Mouse (Mus musculus): ENCODE measurements at regions not wholly inside any gene's neighbourhood (a gene's known extent, or its start where the extent isn't known, plus 50 kb on each side); places are given as distances from the start of the nearest gene placed in this dataset.

- Histone ChIP-seq H3K36me3 (no peaks in the 10 kb centered on the region), H3K27me3 (no peaks in the 10 kb centered on the region), H3K27ac (no peak overlapping the region), H3K9me3 (no peaks in the 10 kb centered on the region), H3K4me1 (replicated peaks) (peaks cover 2% of the 10 kb centered on the region; the same call in 1 of the 2 replicates), H3K9ac (replicated peaks) (no peak overlapping the region), H3K4me2 (replicated peaks) (no peak overlapping the region), H3K4me3 (replicated peaks) (no peak overlapping the region)
- no peak for ATAC-seq
Measured at GRCm38 (mm10) chr10:97064546-97064945, 414.9 kb upstream of the Dcn start.

- H3K4me2 ChIP-seq (replicated peaks): no peak overlapping the region
- ATAC-seq: no peak
- no peak overlapping the region for H3K9ac ChIP-seq (replicated peaks)
- H3K36me3 ChIP-seq: no peaks in the 10 kb centered on the region
- H3K27ac ChIP-seq: no peak overlapping the region
- no peaks in the 10 kb centered on the region for H3K4me1 ChIP-seq (replicated peaks)
- no peaks in the 10 kb centered on the region for H3K27me3 ChIP-seq
- no peak overlapping the region for H3K4me3 ChIP-seq (replicated peaks)
- no peaks in the 10 kb centered on the region for H3K9me3 ChIP-seq
- WGBS: 66% methylated on average over 5 of the region's 5 CpGs
Measured at GRCm38 (mm10) chr10:97078022-97078473, 401.4 kb upstream of the Dcn start.

GRCm38 (mm10) chr10:97079575-97079974 is 399.8 kb upstream of the Dcn start:
- Histone ChIP-seq H3K27me3 (no peaks in the 10 kb centered on the region), H3K4me2 (replicated peaks) (no peak overlapping the region), H3K9me3 (no peaks in the 10 kb centered on the region), H3K27ac (no peak overlapping the region), H3K4me3 (replicated peaks) (no peak overlapping the region), H3K36me3 (no peaks in the 10 kb centered on the region), H3K4me1 (replicated peaks) (no peaks in the 10 kb centered on the region), H3K9ac (replicated peaks) (no peak overlapping the region)
- ATAC-seq: no peak
- 81% methylated on average over 6 of the region's 6 CpGs for WGBS

GRCm38 (mm10) chr10:97087286-97087685 is 392.1 kb upstream of the Dcn start:
- no peak overlapping the region for H3K4me2 ChIP-seq (replicated peaks)
- ATAC-seq: no peak
- H3K27me3 ChIP-seq: no peaks in the 10 kb centered on the region
- 79% methylated on average over 5 of the region's 5 CpGs for WGBS
- H3K9ac ChIP-seq (replicated peaks): no peak overlapping the region
- H3K4me1 ChIP-seq (replicated peaks): no peaks in the 10 kb centered on the region
- H3K9me3 ChIP-seq: no peaks in the 10 kb centered on the region
- H3K36me3 ChIP-seq: no peaks in the 10 kb centered on the region
- no peak overlapping the region for H3K4me3 ChIP-seq (replicated peaks)
- no peak overlapping the region for H3K27ac ChIP-seq

- no peaks in the 10 kb centered on the region for H3K27me3 ChIP-seq
- no peaks in the 10 kb centered on the region for H3K36me3 ChIP-seq
- no peak overlapping the region for H3K4me3 ChIP-seq (replicated peaks)
- 72% methylated on average over 7 of the region's 7 CpGs for WGBS
- no peaks in the 10 kb centered on the region for H3K4me1 ChIP-seq (replicated peaks)
- H3K9me3 ChIP-seq: no peaks in the 10 kb centered on the region
- no peak overlapping the region for H3K9ac ChIP-seq (replicated peaks)
- no peak overlapping the region for H3K27ac ChIP-seq
- no peak overlapping the region for H3K4me2 ChIP-seq (replicated peaks)
- no peak for ATAC-seq
Measured at GRCm38 (mm10) chr10:97090254-97090653, 389.2 kb upstream of the Dcn start.

GRCm38 (mm10) chr10:97093886-97094285 is 385.5 kb upstream of the Dcn start:
- Histone ChIP-seq H3K4me3 (replicated peaks) (no peak overlapping the region), H3K9ac (replicated peaks) (no peak overlapping the region), H3K27me3 (no peaks in the 10 kb centered on the region), H3K27ac (no peak overlapping the region), H3K4me2 (replicated peaks) (no peak overlapping the region), H3K4me1 (replicated peaks) (no peaks in the 10 kb centered on the region), H3K9me3 (0 out of 2 replicates have a peak, but pooled peaks cover 6% of the 10 kb centered on the region), H3K36me3 (no peaks in the 10 kb centered on the region)
- WGBS: 7% methylated on average over 3 of the region's 3 CpGs
- no peak for ATAC-seq

GRCm38 (mm10) chr10:97114501-97114900 is 364.9 kb upstream of the Dcn start:
- no peak for ATAC-seq
- H3K4me3 ChIP-seq (replicated peaks): no peak overlapping the region
- WGBS: 57% methylated on average over 3 of the region's 3 CpGs
- 0 out of 2 replicates have a peak, but pooled peaks cover 10% of the 10 kb centered on the region for H3K4me1 ChIP-seq (replicated peaks)
- H3K9me3 ChIP-seq: 0 out of 2 replicates have a peak, but pooled peaks cover 4% of the 10 kb centered on the region
- H3K27ac ChIP-seq: peak overlapping the region; percentile 10
- no peak overlapping the region for H3K9ac ChIP-seq (replicated peaks)
- H3K36me3 ChIP-seq: no peaks in the 10 kb centered on the region
- H3K27me3 ChIP-seq: no peaks in the 10 kb centered on the region
- no peak overlapping the region for H3K4me2 ChIP-seq (replicated peaks)

- Histone ChIP-seq H3K27me3 (no peaks in the 10 kb centered on the region), H3K36me3 (no peaks in the 10 kb centered on the region), H3K9ac (replicated peaks) (no peak overlapping the region), H3K27ac (no peak overlapping the region), H3K9me3 (no peaks in the 10 kb centered on the region), H3K4me1 (replicated peaks) (0 out of 2 replicates have a peak, but pooled peaks cover 7% of the 10 kb centered on the region), H3K4me2 (replicated peaks) (no peak overlapping the region), H3K4me3 (replicated peaks) (no peak overlapping the region)
- 45% methylated on average over 1 of the region's 1 CpGs for WGBS
- ATAC-seq: no peak
Measured at GRCm38 (mm10) chr10:97122693-97123092, 356.7 kb upstream of the Dcn start.

GRCm38 (mm10) chr10:97141561-97141960 is 337.8 kb upstream of the Dcn start:
- no peak overlapping the region for H3K4me2 ChIP-seq (replicated peaks)
- H3K36me3 ChIP-seq: no peaks in the 10 kb centered on the region
- 76% methylated on average over 2 of the region's 2 CpGs for WGBS
- H3K9me3 ChIP-seq: no peaks in the 10 kb centered on the region
- no peak overlapping the region for H3K9ac ChIP-seq (replicated peaks)
- no peak overlapping the region for H3K4me3 ChIP-seq (replicated peaks)
- peaks cover 5% of the 10 kb centered on the region; the same call in 1 of the 2 replicates for H3K4me1 ChIP-seq (replicated peaks)
- H3K27me3 ChIP-seq: no peaks in the 10 kb centered on the region
- no peak for ATAC-seq
- no peak overlapping the region for H3K27ac ChIP-seq

GRCm38 (mm10) chr10:97158561-97159395 is 320.6 kb upstream of the Dcn start:
- WGBS: 23% methylated on average over 11 of the region's 11 CpGs
- peaks cover 27% of the 10 kb centered on the region for H3K4me1 ChIP-seq (replicated peaks)
- H3K27me3 ChIP-seq: no peaks in the 10 kb centered on the region
- H3K9me3 ChIP-seq: no peaks in the 10 kb centered on the region
- peak; percentile 25 for ATAC-seq
- no peak overlapping the region for H3K9ac ChIP-seq (replicated peaks)
- peak overlapping the region; percentile 53 for H3K27ac ChIP-seq
- H3K4me2 ChIP-seq (replicated peaks): no peak overlapping the region
- no peak overlapping the region for H3K4me3 ChIP-seq (replicated peaks)
- no peaks in the 10 kb centered on the region for H3K36me3 ChIP-seq

GRCm38 (mm10) chr10:97159396-97159760 is 320.0 kb upstream of the Dcn start:
- Histone ChIP-seq H3K4me3 (replicated peaks) (no peak overlapping the region), H3K27ac (peak overlapping the region; percentile 51), H3K9me3 (no peaks in the 10 kb centered on the region), H3K4me1 (replicated peaks) (peaks cover 27% of the 10 kb centered on the region), H3K4me2 (replicated peaks) (no peak overlapping the region), H3K36me3 (no peaks in the 10 kb centered on the region), H3K9ac (replicated peaks) (no peak overlapping the region), H3K27me3 (no peaks in the 10 kb centered on the region)
- peak; percentile 53; the same call in 1 of the 2 replicates for ATAC-seq
- 25% methylated on average over 1 of the region's 1 CpGs for WGBS

GRCm38 (mm10) chr10:97159831-97160575 is 319.4 kb upstream of the Dcn start:
- H3K36me3 ChIP-seq: no peaks in the 10 kb centered on the region
- peaks cover 27% of the 10 kb centered on the region for H3K4me1 ChIP-seq (replicated peaks)
- WGBS: 49% methylated on average over 10 of the region's 10 CpGs
- no peak overlapping the region for H3K9ac ChIP-seq (replicated peaks)
- H3K27me3 ChIP-seq: no peaks in the 10 kb centered on the region
- H3K9me3 ChIP-seq: no peaks in the 10 kb centered on the region
- ATAC-seq: peak; percentile 48
- peak overlapping the region; percentile 51 for H3K27ac ChIP-seq
- H3K4me3 ChIP-seq (replicated peaks): no peak overlapping the region
- no peak overlapping the region for H3K4me2 ChIP-seq (replicated peaks)
